Mouse (Mus musculus): ENCODE data around the gene Tmem136. TPM values are rescaled to one million over a fixed set of nuclear protein-coding genes. Genes with fewer than 3 reads are reported as not detected.

Tmem136 gene
- 10.7 and 13.7 TPM in 2 replicates for polyA plus RNA-seq (2016; fragmentation: Nextera tagmentation; extraction: Ambion mirVana)

DNA sequence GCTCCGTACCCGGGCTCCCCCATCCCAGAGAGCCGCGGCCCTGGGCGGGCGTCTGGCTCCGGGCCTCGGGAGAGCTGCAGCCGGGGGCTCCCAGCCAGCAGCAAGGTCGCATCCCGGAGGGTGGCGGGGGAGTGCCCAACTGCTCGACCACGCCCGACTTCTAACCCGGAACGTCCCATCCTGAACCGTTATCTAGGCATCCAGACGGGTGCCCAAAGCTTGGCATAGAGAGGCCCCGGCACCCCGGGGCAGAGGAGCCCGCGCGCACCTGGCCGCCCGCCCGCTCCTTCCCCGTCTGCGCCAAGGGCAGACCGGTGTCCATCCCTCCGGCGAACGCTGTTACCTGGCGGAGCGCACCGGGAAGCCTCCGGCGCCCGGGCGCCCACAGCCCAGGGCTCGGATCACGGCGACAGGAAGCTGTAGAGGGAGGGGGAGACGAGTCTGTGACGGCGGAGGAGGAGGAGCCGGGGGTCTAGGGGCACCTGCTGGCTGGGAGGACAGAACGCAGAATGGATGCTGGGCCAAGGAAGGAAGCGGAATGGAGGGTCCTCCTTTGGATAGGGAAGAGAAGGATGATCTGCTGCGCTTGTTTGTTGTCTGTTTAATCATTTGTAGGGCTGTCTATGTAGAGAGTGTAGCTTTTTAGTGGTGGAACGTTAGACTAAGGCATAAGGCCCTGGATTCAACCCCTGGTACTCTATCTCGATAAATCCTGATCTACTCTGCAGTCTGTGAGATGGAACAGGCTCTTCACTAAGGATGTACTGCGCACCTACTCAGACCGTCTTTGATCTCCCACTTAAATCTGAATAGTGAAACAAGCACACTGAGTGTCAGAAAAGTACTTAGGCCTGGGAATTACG lies at the start of gene Tmem136:
Tmem136 (minus strand) TSS at position 437 of the 863 bp plus-strand sequence.
- peak within 1 kb of the TSS; percentile 87 for H3K9ac ChIP-seq
- peak within 1 kb of the TSS; percentile 78 for H3K4me2 ChIP-seq (replicated peaks)
- no peaks in the 10 kb centered on the region for H3K9me3 ChIP-seq (replicated peaks)
- WGBS = 3% methylated on average over 55 of the region's 55 CpGs
- peaks cover 11% of the 10 kb centered on the region for H3K36me3 ChIP-seq
- peaks cover 12% of the 10 kb centered on the region for H3K4me1 ChIP-seq
- H3K27ac ChIP-seq = peak within 1 kb of the TSS; percentile 5
- ATAC-seq (ENCODE audit: low FRiP score) = peak; percentile 95
- H3K4me3 ChIP-seq = peak within 1 kb of the TSS; percentile 70
- H3K27me3 ChIP-seq = no peaks in the 10 kb centered on the region

DNA sequence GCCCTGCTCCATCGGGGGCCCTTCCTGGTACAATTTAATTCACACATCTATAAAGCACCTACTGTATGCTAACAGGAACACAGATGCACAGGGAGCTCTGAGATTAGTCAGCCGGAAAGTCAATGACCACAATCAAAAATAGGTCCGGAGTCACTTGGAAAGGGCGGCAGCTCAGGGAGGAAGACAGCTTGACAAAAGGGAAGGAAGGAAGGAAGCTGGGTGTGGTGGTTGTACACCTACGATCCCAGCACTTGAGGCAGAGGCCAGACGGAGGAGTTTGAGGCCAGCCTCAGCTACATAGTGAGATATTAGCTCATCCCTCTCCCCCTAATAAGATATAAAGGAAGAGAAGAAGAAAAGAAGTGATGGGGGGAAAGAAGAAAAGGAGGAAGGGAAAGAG lies 39.6 kb upstream of the Tmem136 start:
- ATAC-seq (ENCODE audit: low FRiP score) = no peak
- no peak overlapping the region for H3K4me3 ChIP-seq

DNA sequence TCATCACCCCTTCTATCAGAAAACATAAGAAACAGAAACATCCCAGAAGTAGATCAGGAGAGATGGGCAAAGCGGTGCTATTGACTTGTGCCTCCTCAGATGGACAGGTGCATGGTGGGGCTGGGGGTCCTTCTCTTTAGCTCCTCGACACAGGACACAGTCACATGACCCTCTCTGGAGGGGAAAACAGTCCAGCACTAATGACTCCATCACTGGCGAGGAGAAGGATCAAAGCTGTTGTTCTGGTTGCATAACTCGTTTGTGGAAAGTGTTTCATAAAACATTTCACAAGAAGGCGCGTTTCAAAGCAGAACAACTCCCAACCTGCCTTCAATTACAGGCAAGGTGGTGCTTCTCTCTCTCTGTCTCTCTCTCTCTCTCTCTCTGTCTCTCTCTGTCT lies 35.4 kb upstream of the Tmem136 start:
- no peak overlapping the region for H3K9ac ChIP-seq
- H3K4me1 ChIP-seq = 0 out of 2 replicates have a peak, but pooled peaks cover 3% of the 10 kb centered on the region
- WGBS = 91% methylated on average over 6 of the region's 6 CpGs

More for the DNA sequence above, 39.6 kb upstream of the Tmem136 start:
- Histone ChIP-seq H3K4me1 (no peaks in the 10 kb centered on the region), H3K9ac (no peak overlapping the region), H3K4me2 (replicated peaks) (no peak overlapping the region), H3K27me3 (no peaks in the 10 kb centered on the region), H3K36me3 (no peaks in the 10 kb centered on the region), H3K9me3 (replicated peaks) (no peaks in the 10 kb centered on the region), H3K27ac (no peak overlapping the region)
- 81% methylated on average over 6 of the region's 6 CpGs for WGBS

GRCm38 (mm10) chr9:43150957-43151356 lies 34.6 kb upstream of the Tmem136 start:
- Histone ChIP-seq H3K27me3 (no peaks in the 10 kb centered on the region), H3K9me3 (replicated peaks) (no peaks in the 10 kb centered on the region), H3K4me1 (0 out of 2 replicates have a peak, but pooled peaks cover 3% of the 10 kb centered on the region), H3K9ac (no peak overlapping the region), H3K4me2 (replicated peaks) (no peak overlapping the region), H3K36me3 (no peaks in the 10 kb centered on the region), H3K4me3 (no peak overlapping the region), H3K27ac (no peak overlapping the region)
- no peak for ATAC-seq (ENCODE audit: low FRiP score)
- 82% methylated on average over 9 of the region's 9 CpGs for WGBS

More for the DNA sequence above, 35.4 kb upstream of the Tmem136 start:
- Histone ChIP-seq H3K9me3 (replicated peaks) (no peaks in the 10 kb centered on the region), H3K4me2 (replicated peaks) (no peak overlapping the region), H3K27ac (no peak overlapping the region), H3K4me3 (no peak overlapping the region), H3K27me3 (no peaks in the 10 kb centered on the region), H3K36me3 (no peaks in the 10 kb centered on the region)
- ATAC-seq (ENCODE audit: low FRiP score) = no peak

DNA sequence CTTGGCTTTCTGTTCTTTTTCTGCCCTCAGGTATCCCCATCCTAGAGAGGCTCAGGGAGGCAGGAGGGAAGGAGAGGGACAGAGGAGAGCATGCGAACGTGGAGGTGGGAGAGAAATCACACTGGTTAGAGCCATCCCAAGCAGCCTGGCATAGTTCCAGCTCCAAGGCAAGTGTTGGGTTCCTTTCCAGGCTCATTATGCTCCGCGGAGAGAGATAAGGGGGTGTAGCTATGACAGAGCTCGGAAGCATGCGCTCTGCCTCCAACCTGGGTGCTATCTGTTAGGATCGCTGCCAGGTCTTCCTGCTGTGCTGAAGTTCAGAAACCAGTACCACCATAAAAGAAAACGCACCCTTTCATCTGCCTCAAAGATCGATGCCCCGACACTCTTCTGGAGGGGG lies 33.7 kb upstream of the Tmem136 start:
- no peak overlapping the region for H3K4me3 ChIP-seq
- no peak overlapping the region for H3K9ac ChIP-seq
- H3K36me3 ChIP-seq = no peaks in the 10 kb centered on the region
- H3K9me3 ChIP-seq (replicated peaks) = no peaks in the 10 kb centered on the region
- no peak overlapping the region for H3K4me2 ChIP-seq (replicated peaks)
- WGBS = 69% methylated on average over 10 of the region's 10 CpGs
- H3K27ac ChIP-seq = no peak overlapping the region
- 0 out of 2 replicates have a peak, but pooled peaks cover 3% of the 10 kb centered on the region for H3K4me1 ChIP-seq
- H3K27me3 ChIP-seq = no peaks in the 10 kb centered on the region
- ATAC-seq (ENCODE audit: low FRiP score) = no peak

DNA sequence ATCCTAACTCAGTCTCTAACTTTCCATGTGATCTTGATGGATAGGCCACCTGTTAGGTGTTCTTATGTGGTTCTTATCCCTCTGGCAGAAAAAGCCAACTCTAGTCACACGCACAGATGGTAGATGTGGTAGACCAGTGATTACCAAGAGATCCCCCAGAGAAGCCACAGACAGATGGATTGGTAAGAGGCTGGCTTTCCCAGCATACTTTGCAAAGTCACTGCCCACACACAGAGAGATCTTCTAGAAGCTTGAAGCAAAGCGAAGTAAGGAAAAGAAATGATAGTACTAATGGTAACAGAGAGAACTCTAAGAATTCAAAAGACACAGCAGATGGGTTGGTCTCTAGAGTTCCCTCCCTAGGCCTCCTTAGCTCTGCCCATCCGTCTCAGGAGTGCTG lies 33.1 kb upstream of the Tmem136 start:
- no peak overlapping the region for H3K4me2 ChIP-seq (replicated peaks)
- no peak overlapping the region for H3K27ac ChIP-seq
- H3K4me3 ChIP-seq = no peak overlapping the region
- no peak overlapping the region for H3K9ac ChIP-seq
- ATAC-seq (ENCODE audit: low FRiP score) = no peak
- no peaks in the 10 kb centered on the region for H3K27me3 ChIP-seq
- WGBS = 79% methylated on average over 3 of the region's 3 CpGs
- H3K36me3 ChIP-seq = no peaks in the 10 kb centered on the region
- 0 out of 2 replicates have a peak, but pooled peaks cover 3% of the 10 kb centered on the region for H3K4me1 ChIP-seq
- H3K9me3 ChIP-seq (replicated peaks) = no peaks in the 10 kb centered on the region

DNA sequence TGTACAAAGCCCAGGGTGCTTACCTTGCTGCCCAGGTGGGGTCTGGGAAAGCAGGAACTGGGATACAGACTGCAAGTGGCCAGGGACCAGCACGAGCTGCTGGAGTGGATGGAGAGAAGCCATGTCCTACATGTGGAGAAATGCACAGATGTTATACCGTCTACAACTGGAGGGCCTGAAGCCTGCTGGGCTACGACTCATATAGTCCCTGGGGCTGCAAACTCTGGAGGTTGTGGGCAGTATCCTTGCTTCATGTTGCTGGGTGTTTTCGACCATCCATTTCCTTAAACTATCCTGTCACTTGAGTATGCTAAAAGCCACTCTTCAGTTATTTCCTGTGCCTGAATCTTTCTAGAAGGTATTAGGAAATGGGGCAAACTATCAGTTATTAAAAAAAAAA lies 28.8 kb upstream of the Tmem136 start:
- Histone ChIP-seq H3K27me3 (peaks cover 3% of the 10 kb centered on the region; the same call in 1 of the 2 replicates), H3K9ac (no peak overlapping the region), H3K4me1 (0 out of 2 replicates have a peak, but pooled peaks cover 3% of the 10 kb centered on the region), H3K4me2 (replicated peaks) (no peak overlapping the region), H3K36me3 (no peaks in the 10 kb centered on the region), H3K27ac (no peak overlapping the region), H3K9me3 (replicated peaks) (no peaks in the 10 kb centered on the region), H3K4me3 (no peak overlapping the region)
- 84% methylated on average over 4 of the region's 4 CpGs for WGBS
- ATAC-seq (ENCODE audit: low FRiP score) = no peak

GRCm38 (mm10) chr9:43144206-43144810 lies 27.9 kb upstream of the Tmem136 start:
- peaks cover 3% of the 10 kb centered on the region; the same call in 1 of the 2 replicates for H3K27me3 ChIP-seq
- H3K9me3 ChIP-seq (replicated peaks) = no peaks in the 10 kb centered on the region
- H3K4me1 ChIP-seq = no peaks in the 10 kb centered on the region
- no peak overlapping the region for H3K4me2 ChIP-seq (replicated peaks)
- no peak overlapping the region for H3K4me3 ChIP-seq
- H3K36me3 ChIP-seq = no peaks in the 10 kb centered on the region
- no peak for ATAC-seq (ENCODE audit: low FRiP score)
- 75% methylated on average over 12 of the region's 12 CpGs for WGBS
- no peak overlapping the region for H3K9ac ChIP-seq
- no peak overlapping the region for H3K27ac ChIP-seq

- no peak for ATAC-seq (ENCODE audit: low FRiP score)
- Histone ChIP-seq H3K9ac (no peak overlapping the region), H3K36me3 (no peaks in the 10 kb centered on the region), H3K4me2 (replicated peaks) (no peak overlapping the region), H3K27ac (no peak overlapping the region), H3K9me3 (replicated peaks) (no peaks in the 10 kb centered on the region), H3K27me3 (peaks cover 3% of the 10 kb centered on the region; the same call in 1 of the 2 replicates), H3K4me3 (no peak overlapping the region), H3K4me1 (no peaks in the 10 kb centered on the region)
- WGBS = 13% methylated on average over 4 of the region's 4 CpGs
Measured at GRCm38 (mm10) chr9:43141839-43142238, 25.5 kb upstream of the Tmem136 start.

GRCm38 (mm10) chr9:43133525-43133924 lies 17.2 kb upstream of the Tmem136 start:
- H3K27me3 ChIP-seq = no peaks in the 10 kb centered on the region
- H3K4me2 ChIP-seq (replicated peaks) = no peak overlapping the region
- H3K9ac ChIP-seq = no peak overlapping the region
- H3K9me3 ChIP-seq (replicated peaks) = no peaks in the 10 kb centered on the region
- no peak overlapping the region for H3K27ac ChIP-seq
- H3K4me3 ChIP-seq = no peak overlapping the region
- WGBS = 83% methylated on average over 3 of the region's 3 CpGs
- no peaks in the 10 kb centered on the region for H3K4me1 ChIP-seq
- no peaks in the 10 kb centered on the region for H3K36me3 ChIP-seq
- ATAC-seq (ENCODE audit: low FRiP score) = no peak

GRCm38 (mm10) chr9:43132380-43132779 lies 16.0 kb upstream of the Tmem136 start:
- Histone ChIP-seq H3K27me3 (no peaks in the 10 kb centered on the region), H3K9ac (no peak overlapping the region), H3K4me3 (no peak overlapping the region), H3K9me3 (replicated peaks) (no peaks in the 10 kb centered on the region), H3K4me1 (no peaks in the 10 kb centered on the region), H3K4me2 (replicated peaks) (no peak overlapping the region), H3K36me3 (no peaks in the 10 kb centered on the region), H3K27ac (no peak overlapping the region)
- no peak for ATAC-seq (ENCODE audit: low FRiP score)
- 29% methylated on average over 4 of the region's 4 CpGs for WGBS

DNA sequence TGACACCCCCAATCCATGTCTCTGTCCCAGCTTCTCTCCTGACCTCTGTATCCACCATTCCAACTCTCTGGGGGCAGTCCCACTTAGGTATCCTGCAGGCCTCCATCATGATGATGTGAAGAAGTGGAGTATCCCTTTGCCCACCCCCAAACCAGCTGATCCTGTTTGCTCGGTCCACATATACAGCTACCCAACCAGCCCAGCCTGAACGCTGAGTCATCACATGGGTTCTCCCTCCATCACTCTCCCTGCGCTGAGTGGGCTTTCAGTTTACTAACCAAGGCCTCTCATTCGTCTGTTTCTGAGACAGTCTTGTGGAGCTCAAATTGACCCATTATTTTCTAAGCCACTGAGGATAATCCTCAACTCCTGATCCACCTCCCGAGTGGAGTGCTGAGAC lies 15.6 kb upstream of the Tmem136 start:
- Histone ChIP-seq H3K9me3 (replicated peaks) (no peaks in the 10 kb centered on the region), H3K27me3 (no peaks in the 10 kb centered on the region), H3K4me1 (no peaks in the 10 kb centered on the region), H3K4me3 (no peak overlapping the region), H3K4me2 (replicated peaks) (no peak overlapping the region), H3K36me3 (no peaks in the 10 kb centered on the region), H3K9ac (no peak overlapping the region), H3K27ac (no peak overlapping the region)
- 71% methylated on average over 5 of the region's 5 CpGs for WGBS
- no peak for ATAC-seq (ENCODE audit: low FRiP score)
